10 mouse cellular contexts compared by ENCODE assay signal in genomic region chr2:103900384-103900783, GRCm38 (mm10). TPM values are rescaled to one million over a fixed set of nuclear protein-coding genes. Genes with fewer than 3 reads are reported as not detected.
DNase-seq lines count a peak whose midpoint lies in the region; ATAC-seq lines count a peak whose summit lies in the region.
"Had no signal": no experiment of that assay in that cellular context is flagged by ENCODE, and none has a peak within 500 bp of the region (broad histone marks: within the 10 kb centered on the region; RNA-seq: fewer than 3 reads in every experiment).

No protein-coding gene starts in this region.

- no peak overlapping the region for H3K27ac ChIP-seq in heart, embryonic 11.5 days (ENCODE audit: low read depth, low read length)
- no peak overlapping the region for H3K27ac ChIP-seq in hindbrain, embryonic 13.5 days
- H3K27ac ChIP-seq: stomach, postnatal 0 days had no signal

- peaks cover 34% of the 10 kb centered on the region for H3K4me1 ChIP-seq in heart, embryonic 11.5 days (ENCODE audit: control insufficient read depth, insufficient read depth, low read length)
- peaks cover 15% of the 10 kb centered on the region for H3K4me1 ChIP-seq in hindbrain, embryonic 13.5 days (replicated peaks)

- no peaks in the 10 kb centered on the region for H3K36me3 ChIP-seq in heart, embryonic 11.5 days (ENCODE audit: control insufficient read depth, insufficient read depth, low read length)
- no peaks in the 10 kb centered on the region for H3K36me3 ChIP-seq in hindbrain, embryonic 13.5 days

- no peaks in the 10 kb centered on the region for H3K9me3 ChIP-seq in heart, embryonic 11.5 days (replicated peaks; ENCODE audit: control insufficient read depth, low read length)
- no peaks in the 10 kb centered on the region for H3K9me3 ChIP-seq in hindbrain, embryonic 13.5 days
- H3K9me3 ChIP-seq: megakaryocyte, embryonic 14.5 days had no signal

- no peaks in the 10 kb centered on the region for H3K27me3 ChIP-seq in heart, embryonic 11.5 days (ENCODE audit: control insufficient read depth, insufficient read depth, low read length)
- 0 out of 2 replicates have a peak, but pooled peaks cover 4% of the 10 kb centered on the region for H3K27me3 ChIP-seq in hindbrain, embryonic 13.5 days
- H3K27me3 ChIP-seq: megakaryocyte, embryonic 14.5 days had no signal

- H3K4me3 ChIP-seq in heart, embryonic 11.5 days (ENCODE audit: low read depth, low read length), result no peak overlapping the region
- H3K4me3 ChIP-seq in hindbrain, embryonic 13.5 days, result no peak overlapping the region
- H3K4me3 ChIP-seq: megakaryocyte, embryonic 14.5 days had no signal

- no peak for ATAC-seq in heart, embryonic 11.5 days (replicated peaks; ENCODE audit: insufficient number of reproducible peaks, low FRiP score, low TSS enrichment)
- ATAC-seq in hindbrain, embryonic 13.5 days (ENCODE audit: low FRiP score), result no peak

- H3K9ac ChIP-seq in heart, embryonic 11.5 days (ENCODE audit: low read depth, low read length), result no peak overlapping the region
- no peak overlapping the region for H3K9ac ChIP-seq in hindbrain, embryonic 13.5 days

- intact Hi-C loops in gastrocnemius, postnatal 14 days (cut with DNase I; ENCODE audit: low total_unique reads), result no loop called here

- WGBS in heart, embryonic 11.5 days (ENCODE audit: insufficient replicate concordance), result 46% methylated on average over 5 of the region's 5 CpGs
- 54% methylated on average over 5 of the region's 5 CpGs for WGBS in hindbrain, embryonic 13.5 days

- DNase-seq in heart, adult 18-20 months, result peak; percentile 80 to 87
- peak; percentile 72 for DNase-seq in gastrocnemius, postnatal 14 days
- peak; percentile 58 for DNase-seq in kidney, postnatal 10 days
- peak; percentile 62 for DNase-seq in lung, postnatal 25 days (ENCODE audit: low spot score)
- DNase-seq in T-cell, adult 2 months (ENCODE audit: low spot score), result no peak
- DNase-seq in natural killer cell, adult 2 months (ENCODE audit: low spot score in 2 of 2), result no peak

- no peak overlapping the region for H3K4me2 ChIP-seq in heart, embryonic 11.5 days
- no peak overlapping the region for H3K4me2 ChIP-seq in hindbrain, embryonic 13.5 days

RNA-seq across cellular contexts. Expression of gene Lmo2, which starts 57.4 kb away (rescaled TPM):
- 10 to 100 TPM; 21.6 to 26.0 TPM for total RNA-seq in heart, adult 18-20 months (2021)
- 27.9 TPM in 2 replicates for polyA plus RNA-seq in heart, embryonic 11.5 days (2014; fragmentation: Nextera tagmentation; extraction: Ambion mirVana)
- 1 to 10 TPM; 7.0 to 9.1 TPM for total RNA-seq in gastrocnemius, postnatal 14 days (2021)
- 34.1 and 42.3 TPM in 2 replicates for polyA plus RNA-seq in hindbrain, embryonic 13.5 days (2015; fragmentation: Nextera tagmentation; extraction: Ambion mirVana)

Comparison
In these comparisons a context has a peak if more than half of its experiments do, and no peak if none do; other contexts are left out.
1. DNase-seq: peak in heart, adult 18-20 months (2 of 2), gastrocnemius, postnatal 14 days (single experiment), kidney, postnatal 10 days (single experiment) and lung, postnatal 25 days (single experiment); none in T-cell, adult 2 months (single experiment) and natural killer cell, adult 2 months (0 of 2).